Mouse (Mus musculus): ENCODE results near the gene Rsbn1l.

- TF ChIP-seq CTCF (IDR thresholded peaks at IDR 0.05; ENCODE audit: low read depth) (no peak), EP300 (IDR thresholded peaks at IDR 0.05; ENCODE audit: low read depth) (no peak)
These were observed 12.3 kb upstream of the Rsbn1l start for GRCm38 (mm10) chr5:20968493-20968892.

Measured in liver, embryonic 14.5 days (tissue).